In the genomic region with DNA sequence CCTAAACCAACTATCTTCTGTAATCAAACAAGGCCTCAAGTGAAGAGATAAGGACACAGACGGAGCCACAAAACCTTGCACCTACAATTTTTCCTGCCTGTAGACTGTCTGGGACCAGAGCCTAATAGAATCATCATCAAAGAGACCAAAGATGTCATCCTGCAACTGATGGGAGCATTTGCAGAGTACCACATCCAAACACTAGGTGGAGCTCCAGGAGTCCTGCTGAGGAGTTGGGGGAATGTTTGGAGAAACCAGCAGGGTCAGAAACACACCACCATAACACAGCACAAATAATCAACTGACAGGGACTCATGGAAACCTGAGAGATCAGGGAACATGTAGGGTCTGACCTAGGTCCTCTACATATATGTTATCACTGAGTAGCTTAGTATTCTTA, we compare ENCODE assay signal across 8 mouse cellular contexts.
DNase-seq lines count a peak whose midpoint lies in the region; ATAC-seq and TF ChIP-seq lines count a peak whose summit lies in the region.

No protein-coding gene starts in this region.

- peak; percentile 33; the same call in 1 of the 2 replicates for TF ChIP-seq CTCF in cerebellum, adult 2 months (IDR thresholded peaks at IDR 0.05; ENCODE audit: borderline replicate concordance, insufficient read depth, low read depth, low read length)

- H3K4me3 ChIP-seq in cerebellum, adult 2 months (replicated peaks; ENCODE audit: insufficient read depth, low read depth, low read length): no peak overlapping the region
- no peak overlapping the region for H3K4me3 ChIP-seq in embryonic facial prominence, embryonic 11.5 days (ENCODE audit: low read depth, low read length)

- 33% methylated on average over 1 of the region's 1 CpGs for WGBS in cerebellum, adult 2 months
- 19% methylated on average over 1 of the region's 1 CpGs for WGBS in embryonic facial prominence, embryonic 11.5 days

- H3K4me2 ChIP-seq in embryonic facial prominence, embryonic 11.5 days (ENCODE audit: low read depth, low read length): no peak overlapping the region

- TF ChIP-seq POLR2A in cerebellum, adult 2 months (IDR thresholded peaks at IDR 0.05; ENCODE audit: borderline replicate concordance, insufficient read depth, low read length): no peak

- H3K27me3 ChIP-seq in cerebellum, adult 2 months (ENCODE audit: control insufficient read depth, insufficient read depth, low read length): no peaks in the 10 kb centered on the region
- no peaks in the 10 kb centered on the region for H3K27me3 ChIP-seq in embryonic facial prominence, embryonic 11.5 days (ENCODE audit: control insufficient read depth, insufficient read depth, low read length)

- H3K9me3 ChIP-seq in embryonic facial prominence, embryonic 11.5 days (replicated peaks; ENCODE audit: control insufficient read depth, low read length): no peaks in the 10 kb centered on the region

- H3K4me1 ChIP-seq in cerebellum, adult 2 months (ENCODE audit: control insufficient read depth, insufficient read depth, low read length): no peaks in the 10 kb centered on the region
- no peaks in the 10 kb centered on the region for H3K4me1 ChIP-seq in embryonic facial prominence, embryonic 11.5 days (ENCODE audit: control insufficient read depth, insufficient read depth, low read length)

- no peak overlapping the region for H3K27ac ChIP-seq in cerebellum, adult 2 months (ENCODE audit: insufficient read depth, low read length)
- no peak overlapping the region for H3K27ac ChIP-seq in embryonic facial prominence, embryonic 11.5 days (replicated peaks; ENCODE audit: low read depth, low read length)

- ATAC-seq in cerebellum, adult (ENCODE audit: insufficient number of reproducible peaks, low FRiP score, low TSS enrichment): no peak
- no peak for ATAC-seq in embryonic facial prominence, embryonic 11.5 days (replicated peaks; ENCODE audit: insufficient number of reproducible peaks, low FRiP score, low TSS enrichment, low read depth)

- H3K36me3 ChIP-seq in embryonic facial prominence, embryonic 11.5 days (replicated peaks; ENCODE audit: control insufficient read depth, insufficient read depth, low read depth, low read length): no peaks in the 10 kb centered on the region

- H3K9ac ChIP-seq in embryonic facial prominence, embryonic 11.5 days (replicated peaks; ENCODE audit: low read length): no peak overlapping the region

- DNase-seq in cerebellum, adult 2 months: peak; percentile 0 to 7
- DNase-seq in layer of hippocampus, postnatal 10 days (ENCODE audit: low spot score in 2 of 2): peak; percentile 3 to 9
- DNase-seq in layer of hippocampus, postnatal 36 days: no peak
- peak; percentile 23 for DNase-seq in ES-CJ7 (ENCODE audit: low read depth, low spot score)
- DNase-seq in embryonic facial prominence, embryonic 11.5 days (ENCODE audit: low spot score): peak; percentile 24
- DNase-seq in spleen, adult 12 weeks (ENCODE audit: low spot score): no peak
- no peak for DNase-seq in thymus, postnatal 10 days (ENCODE audit: low spot score in 2 of 2)

Comparison
In these comparisons a context has a peak if more than half of its experiments do, and no peak if none do; other contexts are left out.
1. DNase-seq: peak in cerebellum, adult 2 months (2 of 2), layer of hippocampus, postnatal 10 days (2 of 2), ES-CJ7 (single experiment) and embryonic facial prominence, embryonic 11.5 days (single experiment); none in layer of hippocampus, postnatal 36 days (0 of 2), spleen, adult 12 weeks (single experiment) and thymus, postnatal 10 days (0 of 2).